Mouse (Mus musculus): ENCODE data around the gene Susd3.

Gene Susd3

GRCm38 (mm10) chr13:49209306-49209705, 39.2 kb downstream of the Susd3 start:
- no peak for DNase-seq

GRCm38 (mm10) chr13:49206341-49206740, 42.2 kb downstream of the Susd3 start:
- no peak for DNase-seq

- DNase-seq, result peak; percentile 68 to 86
These were observed 43.0 kb downstream of the Susd3 start for GRCm38 (mm10) chr13:49205381-49205998.

- DNase-seq, result no peak
These were observed 46.0 kb downstream of the Susd3 start for GRCm38 (mm10) chr13:49202556-49202955.

- no peak for DNase-seq
These were observed 47.8 kb downstream of the Susd3 start for GRCm38 (mm10) chr13:49200688-49201087.

- DNase-seq, result no peak
These were observed 48.6 kb downstream of the Susd3 start for GRCm38 (mm10) chr13:49199891-49200290.

GRCm38 (mm10) chr13:49198734-49199133, 49.8 kb downstream of the Susd3 start:
- DNase-seq, result no peak

- DNase-seq, result no peak
These were observed 51.7 kb downstream of the Susd3 start for GRCm38 (mm10) chr13:49196766-49197165.

- no peak for DNase-seq
These were observed 52.3 kb downstream of the Susd3 start for GRCm38 (mm10) chr13:49196211-49196610.

- no peak for DNase-seq
These were observed 52.9 kb downstream of the Susd3 start for GRCm38 (mm10) chr13:49195651-49196050.

- no peak for DNase-seq
These were observed 53.7 kb downstream of the Susd3 start for GRCm38 (mm10) chr13:49194811-49195210.

GRCm38 (mm10) chr13:49193650-49194049, 54.9 kb downstream of the Susd3 start:
- no peak for DNase-seq

GRCm38 (mm10) chr13:49192156-49192855, 56.2 kb downstream of the Susd3 start:
- DNase-seq, result no peak

- DNase-seq, result no peak
These were observed 56.9 kb downstream of the Susd3 start for GRCm38 (mm10) chr13:49191673-49192035.

- peak; percentile 78 to 82 for DNase-seq
These were observed 57.4 kb downstream of the Susd3 start for GRCm38 (mm10) chr13:49190876-49191672.

- DNase-seq, result peak; percentile 86 to 88
These were observed 58.3 kb downstream of the Susd3 start for GRCm38 (mm10) chr13:49189970-49190870.

- no peak for DNase-seq
These were observed 59.5 kb downstream of the Susd3 start for GRCm38 (mm10) chr13:49188966-49189360.

GRCm38 (mm10) chr13:49188219-49188965, 60.1 kb downstream of the Susd3 start:
- peak in 1 of 2 experiments; percentile 46 for DNase-seq

- peak; percentile 76 to 81 for DNase-seq
These were observed 61.0 kb downstream of the Susd3 start, which contains the start of gene Ninj1 for GRCm38 (mm10) chr13:49187288-49188218. TSS of gene Ninj1 (plus strand) at chr13:49187485.

- DNase-seq, result no peak
These were observed 61.7 kb downstream of the Susd3 start for GRCm38 (mm10) chr13:49186798-49187287.

Data from kidney, adult 8-10 months (tissue).